Mouse (Mus musculus): Measurements from ENCODE around the gene Bicdl1. TPM values are rescaled to one million over a fixed set of nuclear protein-coding genes. Genes with fewer than 3 reads are reported as not detected.
A peak's percentile ranks its signal among the peaks of the same experiment; 100 is the strongest.

Gene Bicdl1
- total RNA-seq (2021) (1 to 10 TPM; 4.6 to 6.1 TPM), polyA plus RNA-seq (2012; rRNA removed) (10.1 and 10.4 TPM in 2 replicates)
- long read RNA-seq, partial matches to known transcripts, result 2 of 7 reads
- long read RNA-seq, other reads (novel, unspliced or antisense), result 2 of 7 reads

DNA sequence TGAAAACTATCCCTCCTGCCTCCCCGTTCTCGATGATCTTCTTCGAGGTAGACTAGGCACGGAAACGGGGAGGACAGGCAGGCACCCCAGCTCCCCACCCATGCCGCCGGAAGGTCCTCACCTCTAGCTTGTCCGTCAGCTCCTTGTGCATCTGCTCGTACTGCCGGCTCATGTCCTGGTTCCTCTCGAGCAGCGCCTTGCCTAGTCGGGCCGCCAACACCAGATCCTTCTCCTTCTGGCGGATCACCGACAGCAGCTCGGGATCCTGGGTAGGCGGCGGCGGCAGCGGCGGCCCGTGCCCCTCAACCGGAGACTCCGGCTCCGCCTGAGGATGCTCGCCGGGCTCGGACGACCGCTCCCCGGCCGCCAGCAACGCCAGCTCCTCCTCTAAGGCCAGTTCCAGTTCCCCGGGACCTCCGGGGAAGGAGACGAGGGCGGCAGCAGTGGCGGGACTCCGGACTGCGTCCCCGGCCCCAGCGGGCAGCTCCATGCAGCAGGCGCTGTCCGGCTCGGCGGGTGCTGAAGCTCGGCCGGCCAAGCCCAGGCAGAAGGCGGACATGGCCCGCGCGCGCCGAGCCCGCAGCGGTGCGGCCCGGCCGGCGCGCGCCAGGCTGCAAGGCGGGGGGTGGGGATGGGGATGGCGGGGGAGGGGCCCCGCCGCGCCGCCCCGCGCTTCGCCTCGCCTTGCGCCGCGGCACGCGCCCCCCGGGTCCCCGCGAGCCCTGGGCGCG is at the start of gene Bicdl1:
TSS of gene Bicdl1 (minus strand) at position 621 of the 731 bp plus-strand sequence.
- H3K27ac ChIP-seq, result no peak within 1 kb of the TSS
- H3K4me1 ChIP-seq (ENCODE audit: control insufficient read depth, insufficient read depth, low read length), result no peaks in the 10 kb centered on the region; the same call in 1 of the 2 replicates
- H3K79me2 ChIP-seq (replicated peaks; ENCODE audit: control insufficient read depth, insufficient read depth, low read length), result no peaks in the 10 kb centered on the region
- no peak within 1 kb of the TSS for H3K9ac ChIP-seq (ENCODE audit: low read depth, low read length)
- peaks cover 11% of the 10 kb centered on the region for H3K27me3 ChIP-seq (ENCODE audit: control insufficient read depth, insufficient read depth, low read length)
- TF ChIP-seq POLR2A (IDR thresholded peaks at IDR 0.05; ENCODE audit: insufficient read depth, low read depth, low read length) (no peak), EP300 (IDR thresholded peaks at IDR 0.05; ENCODE audit: insufficient read depth, low read depth, low read length) (no peak), CTCF (IDR thresholded peaks at IDR 0.05) (0 out of 2 replicates have a peak, but pooled peaks have one; percentile 4)
- intact Hi-C loops (cut with DNase I), result loop anchor here (5.0 kb wide), 1 partner anchor 79 kb away; no protein-coding TSS in a partner anchor
- no peaks in the 10 kb centered on the region for H3K36me3 ChIP-seq (ENCODE audit: control insufficient read depth, insufficient read depth, low read length)
- 7% methylated on average over 83 of the region's 83 CpGs for WGBS
- H3K4me3 ChIP-seq, result peak within 1 kb of the TSS; percentile 45
- DNase-seq, result peak; percentile 81 to 89

GRCm38 (mm10) chr5:115776911-115777310 is 45.5 kb upstream of the Bicdl1 start:
- no peak for TF ChIP-seq POLR2A (IDR thresholded peaks at IDR 0.05; ENCODE audit: insufficient read depth, low read depth, low read length)
- TF ChIP-seq CTCF (IDR thresholded peaks at IDR 0.05), result no peak
- TF ChIP-seq EP300 (IDR thresholded peaks at IDR 0.05; ENCODE audit: insufficient read depth, low read depth, low read length), result no peak
- Histone ChIP-seq H3K79me2 (replicated peaks; ENCODE audit: control insufficient read depth, insufficient read depth, low read length) (no peaks in the 10 kb centered on the region), H3K4me3 (no peak overlapping the region), H3K4me1 (ENCODE audit: control insufficient read depth, insufficient read depth, low read length) (no peaks in the 10 kb centered on the region), H3K27ac (no peak overlapping the region), H3K27me3 (ENCODE audit: control insufficient read depth, insufficient read depth, low read length) (no peaks in the 10 kb centered on the region), H3K36me3 (ENCODE audit: control insufficient read depth, insufficient read depth, low read length) (no peaks in the 10 kb centered on the region), H3K9ac (ENCODE audit: low read depth, low read length) (no peak overlapping the region)
- DNase-seq, result no peak
- WGBS, result 37% methylated on average over 4 of the region's 4 CpGs
- intact Hi-C loops (cut with DNase I), result no loop called here

- no peak for DNase-seq
- intact Hi-C loops (cut with DNase I), result no loop called here
- WGBS, result 46% methylated on average over 4 of the region's 4 CpGs
- Histone ChIP-seq H3K4me1 (ENCODE audit: control insufficient read depth, insufficient read depth, low read length) (no peaks in the 10 kb centered on the region), H3K27ac (no peak overlapping the region), H3K36me3 (ENCODE audit: control insufficient read depth, insufficient read depth, low read length) (no peaks in the 10 kb centered on the region), H3K27me3 (ENCODE audit: control insufficient read depth, insufficient read depth, low read length) (no peaks in the 10 kb centered on the region), H3K79me2 (replicated peaks; ENCODE audit: control insufficient read depth, insufficient read depth, low read length) (no peaks in the 10 kb centered on the region), H3K4me3 (no peak overlapping the region), H3K9ac (ENCODE audit: low read depth, low read length) (no peak overlapping the region)
- TF ChIP-seq CTCF (IDR thresholded peaks at IDR 0.05) (no peak), EP300 (IDR thresholded peaks at IDR 0.05; ENCODE audit: insufficient read depth, low read depth, low read length) (no peak), POLR2A (IDR thresholded peaks at IDR 0.05; ENCODE audit: insufficient read depth, low read depth, low read length) (no peak)
Measured at GRCm38 (mm10) chr5:115775350-115775749, 43.9 kb upstream of the Bicdl1 start.

DNA sequence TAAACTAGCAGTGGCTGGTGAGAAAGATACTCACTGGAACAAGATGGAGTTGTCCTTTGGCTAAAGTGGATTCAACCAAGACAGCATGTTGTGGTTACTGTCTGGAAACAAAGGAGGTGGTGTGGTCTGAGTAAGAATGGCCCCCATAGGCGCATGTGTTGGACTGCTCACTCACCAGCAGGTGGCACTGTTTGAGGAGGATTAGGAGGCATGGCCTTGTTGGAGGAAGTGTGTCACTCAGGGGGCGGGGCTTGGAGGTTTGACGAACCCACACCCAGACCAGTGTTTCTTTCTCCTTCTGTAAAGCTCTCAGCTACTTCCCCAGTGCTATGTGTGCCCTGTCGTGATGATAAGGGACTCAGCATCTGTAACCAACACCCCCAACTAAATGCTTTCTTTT is 38.6 kb upstream of the Bicdl1 start:
- no peaks in the 10 kb centered on the region for H3K36me3 ChIP-seq (ENCODE audit: control insufficient read depth, insufficient read depth, low read length)
- intact Hi-C loops (cut with DNase I), result no loop called here
- H3K4me1 ChIP-seq (ENCODE audit: control insufficient read depth, insufficient read depth, low read length), result no peaks in the 10 kb centered on the region
- H3K79me2 ChIP-seq (replicated peaks; ENCODE audit: control insufficient read depth, insufficient read depth, low read length), result no peaks in the 10 kb centered on the region
- H3K27ac ChIP-seq, result no peak overlapping the region
- TF ChIP-seq EP300 (IDR thresholded peaks at IDR 0.05; ENCODE audit: insufficient read depth, low read depth, low read length) (no peak), POLR2A (IDR thresholded peaks at IDR 0.05; ENCODE audit: insufficient read depth, low read depth, low read length) (no peak), CTCF (IDR thresholded peaks at IDR 0.05) (peak; percentile 12; the same call in 1 of the 2 replicates)
- H3K27me3 ChIP-seq (ENCODE audit: control insufficient read depth, insufficient read depth, low read length), result no peaks in the 10 kb centered on the region
- no peak overlapping the region for H3K4me3 ChIP-seq
- DNase-seq, result no peak
- no peak overlapping the region for H3K9ac ChIP-seq (ENCODE audit: low read depth, low read length)
- 86% methylated on average over 4 of the region's 4 CpGs for WGBS

DNA sequence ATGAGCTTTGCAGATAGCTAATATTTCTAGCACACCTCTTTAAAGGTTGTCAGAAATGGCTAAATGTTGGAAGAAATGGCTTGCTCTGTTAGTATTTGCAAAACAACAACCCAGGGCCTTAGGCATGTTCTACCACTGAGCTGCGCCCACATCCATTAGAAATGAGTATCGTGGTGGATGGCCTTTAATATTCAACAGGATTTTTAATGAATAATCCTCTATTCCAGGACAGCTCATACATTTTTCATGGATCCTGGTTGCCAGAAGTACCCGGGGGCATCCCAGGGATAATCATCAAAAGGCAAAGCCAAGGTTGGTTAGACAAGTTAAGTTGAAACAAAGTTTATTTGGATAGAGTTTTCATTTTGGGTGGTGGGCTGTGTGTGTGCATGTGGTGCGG is 37.7 kb upstream of the Bicdl1 start:
- Histone ChIP-seq H3K4me1 (ENCODE audit: control insufficient read depth, insufficient read depth, low read length) (no peaks in the 10 kb centered on the region), H3K27me3 (ENCODE audit: control insufficient read depth, insufficient read depth, low read length) (no peaks in the 10 kb centered on the region), H3K79me2 (replicated peaks; ENCODE audit: control insufficient read depth, insufficient read depth, low read length) (no peaks in the 10 kb centered on the region), H3K4me3 (no peak overlapping the region), H3K36me3 (ENCODE audit: control insufficient read depth, insufficient read depth, low read length) (no peaks in the 10 kb centered on the region), H3K9ac (ENCODE audit: low read depth, low read length) (no peak overlapping the region), H3K27ac (no peak overlapping the region)
- WGBS, result 94% methylated on average over 4 of the region's 4 CpGs
- DNase-seq, result no peak
- TF ChIP-seq EP300 (IDR thresholded peaks at IDR 0.05; ENCODE audit: insufficient read depth, low read depth, low read length) (no peak), CTCF (IDR thresholded peaks at IDR 0.05) (no peak), POLR2A (IDR thresholded peaks at IDR 0.05; ENCODE audit: insufficient read depth, low read depth, low read length) (no peak)
- intact Hi-C loops (cut with DNase I), result no loop called here

- H3K4me1 ChIP-seq (ENCODE audit: control insufficient read depth, insufficient read depth, low read length), result no peaks in the 10 kb centered on the region
- intact Hi-C loops (cut with DNase I), result no loop called here
- TF ChIP-seq POLR2A (IDR thresholded peaks at IDR 0.05; ENCODE audit: insufficient read depth, low read depth, low read length), result no peak
- no peak for TF ChIP-seq CTCF (IDR thresholded peaks at IDR 0.05)
- no peak for TF ChIP-seq EP300 (IDR thresholded peaks at IDR 0.05; ENCODE audit: insufficient read depth, low read depth, low read length)
- H3K27ac ChIP-seq, result no peak overlapping the region
- H3K9ac ChIP-seq (ENCODE audit: low read depth, low read length), result no peak overlapping the region
- no peak overlapping the region for H3K4me3 ChIP-seq
- no peaks in the 10 kb centered on the region for H3K79me2 ChIP-seq (replicated peaks; ENCODE audit: control insufficient read depth, insufficient read depth, low read length)
- no peaks in the 10 kb centered on the region for H3K27me3 ChIP-seq (ENCODE audit: control insufficient read depth, insufficient read depth, low read length)
- DNase-seq, result no peak
- H3K36me3 ChIP-seq (ENCODE audit: control insufficient read depth, insufficient read depth, low read length), result no peaks in the 10 kb centered on the region
- 71% methylated on average over 8 of the region's 8 CpGs for WGBS
Measured at GRCm38 (mm10) chr5:115766821-115767220, 35.4 kb upstream of the Bicdl1 start.
